Mouse (Mus musculus) liver, embryonic 16.5 days (tissue): ENCODE results near the gene Cdc37l1. TPM values are rescaled to one million over a fixed set of nuclear protein-coding genes. Genes with fewer than 3 reads are reported as not detected.

Source experiments
- polyA plus RNA-seq: library from polyadenylated mRNA; unstranded; fragments of >200 nt; fragmentation: Nextera tagmentation; extraction: Ambion mirVana; gene quantifications from 2 replicates; pipeline ENCODE4 v1.2.1, GENCODE M21; 2015

The Cdc37l1 gene
- polyA plus RNA-seq, 1 experiment from 2014 or later, result 9.9 TPM

Other genes starting within 250 kb of the Cdc37l1 start
- gene Slc1a1, start 155.3 kb upstream of the Cdc37l1 start, polyA plus RNA-seq, result 0.07 and 0.09 TPM in 2 replicates
- 2.3 and 2.6 TPM in 2 replicates for gene Plpp6, start 26.4 kb upstream of the Cdc37l1 start, polyA plus RNA-seq
- 1.5 and 2.9 TPM in 2 replicates for gene 4430402I18Rik, start 22.6 kb upstream of the Cdc37l1 start, polyA plus RNA-seq
- gene Ak3, start 57.6 kb downstream of the Cdc37l1 start, polyA plus RNA-seq, result 42.0 and 47.7 TPM in 2 replicates
- gene Rcl1, start 111.0 kb downstream of the Cdc37l1 start, polyA plus RNA-seq, result 69.9 and 73.3 TPM in 2 replicates